Mouse (Mus musculus) liver, embryonic 18 days (tissue): ENCODE results near the gene Serinc3. TPM values are rescaled to one million over a fixed set of nuclear protein-coding genes. Genes with fewer than 3 reads are reported as not detected.

ENCODE experiments used
- polyA plus RNA-seq: library from polyadenylated mRNA; depleted of rRNA; stranded (reverse); fragments of >200 nt; gene quantifications from 2 replicates; pipeline ENCODE4 v1.2.3, GENCODE M21; 2012; rRNA removed

The Serinc3 gene
- 205 and 224 TPM in 2 replicates for polyA plus RNA-seq

GRCm38 (mm10) chr2:163644575-163645385 lies at the start of gene Serinc3:
TSS of gene Serinc3 (minus strand) at chr2:163645131.

GRCm38 (mm10) chr2:163657975-163658886 lies 13.3 kb upstream of the Serinc3 start, which contains the start of gene Pkig:
TSS of gene Pkig (plus strand) at chr2:163658386.

GRCm38 (mm10) chr2:163602101-163602971 lies 42.6 kb downstream of the Serinc3 start, which contains the start of gene Ttpal:
TSS of gene Ttpal (plus strand) at chr2:163602314.

Other genes with a start within 250 kb of the Serinc3 start
- gene Jph2, start 247.1 kb downstream of the Serinc3 start, polyA plus RNA-seq, result 0.18 and 0.20 TPM in 2 replicates
- 20.6 and 21.3 TPM in 2 replicates for gene Oser1, start 220.4 kb downstream of the Serinc3 start, polyA plus RNA-seq
- gene Gdap1l1, start 206.7 kb downstream of the Serinc3 start, polyA plus RNA-seq, result 0.02 TPM in 1 of 2 replicates, not detected in the other
- gene Fitm2, start 172.5 kb downstream of the Serinc3 start, polyA plus RNA-seq, result 5.6 and 5.7 TPM in 2 replicates
- gene R3hdml, start 152.8 kb downstream of the Serinc3 start, polyA plus RNA-seq, result not detected in 2 replicates
- gene Hnf4a, start 138.3 kb downstream of the Serinc3 start, polyA plus RNA-seq, result 68.1 and 73.7 TPM in 2 replicates
- 5.3 and 5.7 TPM in 2 replicates for gene Ttpal, start 42.8 kb downstream of the Serinc3 start, polyA plus RNA-seq
- gene Pkig, start 13.3 kb upstream of the Serinc3 start, polyA plus RNA-seq, result 40.4 and 41.0 TPM in 2 replicates
- 2.7 TPM in 2 replicates for gene Ada, start 105.1 kb upstream of the Serinc3 start, polyA plus RNA-seq
- gene Ccn5, start 175.7 kb upstream of the Serinc3 start, polyA plus RNA-seq, result 0.03 and 0.07 TPM in 2 replicates
- gene Kcnk15, start 208.5 kb upstream of the Serinc3 start, polyA plus RNA-seq, result not detected in 2 replicates